Mouse (Mus musculus): Measurements from ENCODE around the gene 2210408I21Rik. TPM values are rescaled to one million over a fixed set of nuclear protein-coding genes. Genes with fewer than 3 reads are reported as not detected.

The 2210408I21Rik gene
- polyA plus RNA-seq, 1 experiment from 2014 or later = 12.5 TPM

- Histone ChIP-seq H3K9ac (ENCODE audit: low read depth, low read length) (no peak overlapping the region), H3K36me3 (ENCODE audit: control insufficient read depth, insufficient read depth, low read length) (no peaks in the 10 kb centered on the region), H3K4me3 (ENCODE audit: low read length) (no peak overlapping the region), H3K27me3 (replicated peaks; ENCODE audit: control insufficient read depth, insufficient read depth, low read length) (no peaks in the 10 kb centered on the region), H3K9me3 (ENCODE audit: control insufficient read depth, low read length) (no peaks in the 10 kb centered on the region), H3K27ac (ENCODE audit: low read depth, low read length) (no peak overlapping the region), H3K4me1 (ENCODE audit: control insufficient read depth, insufficient read depth, low read depth, low read length) (no peaks in the 10 kb centered on the region), H3K4me2 (ENCODE audit: low read length) (no peak overlapping the region)
- WGBS = 84% methylated on average over 3 of the region's 3 CpGs
- ATAC-seq = no peak
Observed at GRCm38 (mm10) chr13:77408530-77408929, 273.2 kb downstream of the 2210408I21Rik start.

GRCm38 (mm10) chr13:77409804-77410203 lies 274.5 kb downstream of the 2210408I21Rik start:
- no peaks in the 10 kb centered on the region for H3K9me3 ChIP-seq (ENCODE audit: control insufficient read depth, low read length)

GRCm38 (mm10) chr13:77412829-77413228 lies 277.5 kb downstream of the 2210408I21Rik start:
- Histone ChIP-seq H3K4me2 (ENCODE audit: low read length) (no peak overlapping the region), H3K36me3 (ENCODE audit: control insufficient read depth, insufficient read depth, low read length) (no peaks in the 10 kb centered on the region), H3K9me3 (ENCODE audit: control insufficient read depth, low read length) (no peaks in the 10 kb centered on the region), H3K27ac (ENCODE audit: low read depth, low read length) (no peak overlapping the region), H3K4me3 (ENCODE audit: low read length) (no peak overlapping the region), H3K4me1 (ENCODE audit: control insufficient read depth, insufficient read depth, low read depth, low read length) (no peaks in the 10 kb centered on the region), H3K9ac (ENCODE audit: low read depth, low read length) (no peak overlapping the region), H3K27me3 (replicated peaks; ENCODE audit: control insufficient read depth, insufficient read depth, low read length) (no peaks in the 10 kb centered on the region)
- WGBS = 24% methylated on average over 2 of the region's 2 CpGs
- no peak for ATAC-seq

More at GRCm38 (mm10) chr13:77409804-77410203, 274.5 kb downstream of the 2210408I21Rik start:
- Histone ChIP-seq H3K4me1 (ENCODE audit: control insufficient read depth, insufficient read depth, low read depth, low read length) (no peaks in the 10 kb centered on the region), H3K4me3 (ENCODE audit: low read length) (no peak overlapping the region), H3K27me3 (replicated peaks; ENCODE audit: control insufficient read depth, insufficient read depth, low read length) (no peaks in the 10 kb centered on the region), H3K27ac (ENCODE audit: low read depth, low read length) (no peak overlapping the region), H3K36me3 (ENCODE audit: control insufficient read depth, insufficient read depth, low read length) (no peaks in the 10 kb centered on the region), H3K9ac (ENCODE audit: low read depth, low read length) (no peak overlapping the region), H3K4me2 (ENCODE audit: low read length) (no peak overlapping the region)
- WGBS = 66% methylated on average over 2 of the region's 2 CpGs
- ATAC-seq = no peak

GRCm38 (mm10) chr13:77450007-77450567 lies 314.7 kb downstream of the 2210408I21Rik start:
- ATAC-seq = peak; percentile 17; the same call in 1 of the 2 replicates
- Histone ChIP-seq H3K36me3 (ENCODE audit: control insufficient read depth, insufficient read depth, low read length) (no peaks in the 10 kb centered on the region), H3K9me3 (ENCODE audit: control insufficient read depth, low read length) (no peaks in the 10 kb centered on the region; the same call in 1 of the 2 replicates), H3K4me3 (ENCODE audit: low read length) (no peak overlapping the region), H3K9ac (ENCODE audit: low read depth, low read length) (no peak overlapping the region), H3K4me1 (ENCODE audit: control insufficient read depth, insufficient read depth, low read depth, low read length) (no peaks in the 10 kb centered on the region), H3K4me2 (ENCODE audit: low read length) (no peak overlapping the region), H3K27ac (ENCODE audit: low read depth, low read length) (no peak overlapping the region), H3K27me3 (replicated peaks; ENCODE audit: control insufficient read depth, insufficient read depth, low read length) (no peaks in the 10 kb centered on the region)
- 79% methylated on average over 5 of the region's 5 CpGs for WGBS

GRCm38 (mm10) chr13:77470093-77470621 lies 334.8 kb downstream of the 2210408I21Rik start:
- WGBS = 76% methylated on average over 3 of the region's 3 CpGs
- Histone ChIP-seq H3K4me1 (ENCODE audit: control insufficient read depth, insufficient read depth, low read depth, low read length) (no peaks in the 10 kb centered on the region), H3K27me3 (replicated peaks; ENCODE audit: control insufficient read depth, insufficient read depth, low read length) (no peaks in the 10 kb centered on the region), H3K9ac (ENCODE audit: low read depth, low read length) (no peak overlapping the region), H3K36me3 (ENCODE audit: control insufficient read depth, insufficient read depth, low read length) (no peaks in the 10 kb centered on the region), H3K27ac (ENCODE audit: low read depth, low read length) (no peak overlapping the region), H3K9me3 (ENCODE audit: control insufficient read depth, low read length) (no peaks in the 10 kb centered on the region), H3K4me2 (ENCODE audit: low read length) (no peak overlapping the region), H3K4me3 (ENCODE audit: low read length) (no peak overlapping the region)
- ATAC-seq = no peak

GRCm38 (mm10) chr13:77476420-77476819 lies 341.1 kb downstream of the 2210408I21Rik start:
- no peak overlapping the region for H3K4me2 ChIP-seq (ENCODE audit: low read length)
- H3K4me3 ChIP-seq (ENCODE audit: low read length) = no peak overlapping the region
- H3K27ac ChIP-seq (ENCODE audit: low read depth, low read length) = no peak overlapping the region
- ATAC-seq = no peak
- H3K27me3 ChIP-seq (replicated peaks; ENCODE audit: control insufficient read depth, insufficient read depth, low read length) = no peaks in the 10 kb centered on the region
- H3K9me3 ChIP-seq (ENCODE audit: control insufficient read depth, low read length) = no peaks in the 10 kb centered on the region
- no peaks in the 10 kb centered on the region for H3K4me1 ChIP-seq (ENCODE audit: control insufficient read depth, insufficient read depth, low read depth, low read length)
- H3K9ac ChIP-seq (ENCODE audit: low read depth, low read length) = no peak overlapping the region
- H3K36me3 ChIP-seq (ENCODE audit: control insufficient read depth, insufficient read depth, low read length) = no peaks in the 10 kb centered on the region
- 62% methylated on average over 4 of the region's 4 CpGs for WGBS

- ATAC-seq = 0 out of 2 replicates have a peak, but pooled peaks have one; percentile 45
- no peak overlapping the region for H3K27ac ChIP-seq (ENCODE audit: low read depth, low read length)
- WGBS = 41% methylated on average over 6 of the region's 6 CpGs
- no peak overlapping the region for H3K9ac ChIP-seq (ENCODE audit: low read depth, low read length)
- H3K27me3 ChIP-seq (replicated peaks; ENCODE audit: control insufficient read depth, insufficient read depth, low read length) = no peaks in the 10 kb centered on the region
- H3K4me3 ChIP-seq (ENCODE audit: low read length) = no peak overlapping the region
- no peaks in the 10 kb centered on the region for H3K4me1 ChIP-seq (ENCODE audit: control insufficient read depth, insufficient read depth, low read depth, low read length)
- H3K36me3 ChIP-seq (ENCODE audit: control insufficient read depth, insufficient read depth, low read length) = no peaks in the 10 kb centered on the region
- H3K9me3 ChIP-seq (ENCODE audit: control insufficient read depth, low read length) = no peaks in the 10 kb centered on the region
- H3K4me2 ChIP-seq (ENCODE audit: low read length) = no peak overlapping the region
Observed at GRCm38 (mm10) chr13:77478425-77479119, 343.2 kb downstream of the 2210408I21Rik start.

GRCm38 (mm10) chr13:77489938-77490651 lies 354.8 kb downstream of the 2210408I21Rik start:
- no peaks in the 10 kb centered on the region for H3K27me3 ChIP-seq (replicated peaks; ENCODE audit: control insufficient read depth, insufficient read depth, low read length)
- WGBS = 29% methylated on average over 3 of the region's 3 CpGs

GRCm38 (mm10) chr13:77514046-77514445 lies 378.7 kb downstream of the 2210408I21Rik start:
- Histone ChIP-seq H3K4me3 (ENCODE audit: low read length) (no peak overlapping the region), H3K27me3 (replicated peaks; ENCODE audit: control insufficient read depth, insufficient read depth, low read length) (no peaks in the 10 kb centered on the region), H3K36me3 (ENCODE audit: control insufficient read depth, insufficient read depth, low read length) (no peaks in the 10 kb centered on the region), H3K4me1 (ENCODE audit: control insufficient read depth, insufficient read depth, low read depth, low read length) (no peaks in the 10 kb centered on the region), H3K9me3 (ENCODE audit: control insufficient read depth, low read length) (no peaks in the 10 kb centered on the region), H3K4me2 (ENCODE audit: low read length) (no peak overlapping the region), H3K9ac (ENCODE audit: low read depth, low read length) (no peak overlapping the region), H3K27ac (ENCODE audit: low read depth, low read length) (no peak overlapping the region)
- no peak for ATAC-seq
- 88% methylated on average over 1 of the region's 1 CpGs for WGBS

More at GRCm38 (mm10) chr13:77489938-77490651, 354.8 kb downstream of the 2210408I21Rik start:
- Histone ChIP-seq H3K4me3 (ENCODE audit: low read length) (no peak overlapping the region), H3K9me3 (ENCODE audit: control insufficient read depth, low read length) (no peaks in the 10 kb centered on the region), H3K9ac (ENCODE audit: low read depth, low read length) (no peak overlapping the region), H3K4me2 (ENCODE audit: low read length) (no peak overlapping the region), H3K27ac (ENCODE audit: low read depth, low read length) (no peak overlapping the region), H3K36me3 (ENCODE audit: control insufficient read depth, insufficient read depth, low read length) (no peaks in the 10 kb centered on the region), H3K4me1 (ENCODE audit: control insufficient read depth, insufficient read depth, low read depth, low read length) (0 out of 2 replicates have a peak, but pooled peaks cover 3% of the 10 kb centered on the region)
- 0 out of 2 replicates have a peak, but pooled peaks have one; percentile 34 for ATAC-seq
